Mouse (Mus musculus) CH12.LX (cell line): ENCODE results near the gene Rpl3l.
"Not testable (repeated sequence)": the region's sequence is repeated elsewhere in the genome, so short reads cannot be mapped to it uniquely, and the experiment has no call there.

Experiments
- CTCF ChIP-seq, 2 experiments: IDR thresholded peaks in 1 of 2; conservative IDR thresholded peaks in 1 of 2; 2 replicates each; pipeline ENCODE4 v1.5.1; 2011 to 2012; ENCODE audit warnings: low read depth in 2 of 2, low read length in 2 of 2, improper control_type of control experiment in 1 of 2, inconsistent platforms in 1 of 2, mild to moderate bottlenecking in 1 of 2, moderate library complexity in 1 of 2
- EP300 ChIP-seq: IDR thresholded peaks from 2 replicates; pipeline ENCODE4 v1.6.1; 2011; ENCODE audit warnings: low read length, improper control_type of control experiment
- HCFC1 ChIP-seq: IDR thresholded peaks from 2 replicates; pipeline ENCODE4 v1.6.1; 2012; ENCODE audit warnings: low read depth, mild to moderate bottlenecking, inconsistent platforms, low read length, improper control_type of control experiment
- KAT2A ChIP-seq: IDR thresholded peaks from 2 replicates; pipeline ENCODE4 v1.6.1; 2012; ENCODE audit warnings: low read length, improper control_type of control experiment, inconsistent platforms; ENCODE audit not compliant: insufficient replicate concordance
- MAX ChIP-seq: IDR thresholded peaks from 2 replicates; pipeline ENCODE4 v1.6.1; 2011; ENCODE audit warnings: low read length, improper control_type of control experiment
- MAZ ChIP-seq: IDR thresholded peaks from 2 replicates; pipeline ENCODE4 v1.6.1; 2012; ENCODE audit warnings: low read depth, mild to moderate bottlenecking, inconsistent platforms, low read length, improper control_type of control experiment, moderate library complexity
- MXI1 ChIP-seq: IDR thresholded peaks from 2 replicates; pipeline ENCODE4 v1.6.1; 2011; ENCODE audit warnings: mild to moderate bottlenecking, low read depth, low read length, improper control_type of control experiment
- MYC ChIP-seq: IDR thresholded peaks from 2 replicates; pipeline ENCODE4 v1.6.1; 2011; ENCODE audit warnings: low read depth, mild to moderate bottlenecking, improper control_type of control experiment, low read length
- NRF1 ChIP-seq: IDR thresholded peaks from 2 replicates; pipeline ENCODE4 v1.6.1; 2014; ENCODE audit warnings: low read depth, mild to moderate bottlenecking, inconsistent platforms, low read length, improper control_type of control experiment, moderate library complexity
- TBP ChIP-seq: conservative IDR thresholded peaks from 2 replicates; pipeline ENCODE4 v1.6.1; 2011; ENCODE audit warnings: low read depth, low read length, improper control_type of control experiment
- UBTF ChIP-seq: IDR thresholded peaks from 2 replicates; pipeline ENCODE4 v1.6.1; 2012; ENCODE audit warnings: low read depth, mild to moderate bottlenecking, inconsistent platforms, low read length, improper control_type of control experiment, moderate library complexity
- USF2 ChIP-seq: conservative IDR thresholded peaks from 2 replicates; pipeline ENCODE4 v1.6.1; 2011; ENCODE audit warnings: low read depth, low read length, improper control_type of control experiment
- ZKSCAN1 ChIP-seq: IDR thresholded peaks from 2 replicates; pipeline ENCODE4 v1.6.1; 2012; ENCODE audit warnings: low read depth, inconsistent platforms, low read length, improper control_type of control experiment, borderline replicate concordance
- ZNF384 ChIP-seq: IDR thresholded peaks from 2 replicates; pipeline ENCODE4 v1.6.1; 2012; ENCODE audit warnings: low read depth, low read length, improper control_type of control experiment, inconsistent platforms

- not testable (repeated sequence) for TF ChIP-seq NRF1; ZNF384; CTCF (conservative IDR thresholded peaks at IDR 0.05 in 1 of 2, IDR thresholded peaks at IDR 0.05 in 1 of 2; ENCODE audit: low read depth in 2 of 2, low read length in 2 of 2); MXI1; UBTF; MYC; HCFC1; MAZ; USF2; TBP; EP300; MAX; KAT2A; ZKSCAN1
Observed at GRCm38 (mm10) chr17:24720616-24721015, 7.0 kb upstream of the Rpl3l start.
